Mouse (Mus musculus): ENCODE measurements around the gene Depdc1b. TPM values are rescaled to one million over a fixed set of nuclear protein-coding genes. Genes with fewer than 3 reads are reported as not detected.
A peak's percentile ranks its signal among the peaks of the same experiment; 100 is the strongest.

The Depdc1b gene
- total and polyA plus RNA-seq, 2 experiments from 2014 or later = 1.1 TPM; not detected in 1

DNA sequence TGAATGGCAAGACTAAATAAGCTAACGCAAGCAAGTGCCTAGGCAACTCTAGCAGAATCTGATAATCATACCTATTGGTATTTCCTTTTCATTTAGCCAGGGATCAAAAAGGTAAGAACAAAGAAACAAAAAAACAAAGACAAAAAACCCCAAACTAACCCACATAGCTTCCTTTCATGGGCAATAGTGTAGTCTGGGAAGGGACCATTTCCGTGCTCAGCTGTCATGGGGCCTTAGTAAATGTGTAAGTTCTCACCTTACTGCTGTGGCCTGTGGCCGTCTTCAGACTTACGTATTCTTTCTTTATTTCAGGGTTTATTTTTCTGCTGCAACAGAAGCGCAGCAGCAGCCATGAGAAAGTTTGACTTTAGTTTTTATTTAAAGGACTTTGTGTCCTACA, 110.2 kb downstream of the Depdc1b start:
- Histone ChIP-seq H3K4me2 (ENCODE audit: low read depth, low read length) (no peak overlapping the region), H3K4me3 (ENCODE audit: low read depth, low read length) (no peak overlapping the region), H3K27ac (ENCODE audit: low read depth) (no peak overlapping the region), H3K4me1 (ENCODE audit: control insufficient read depth, insufficient read depth) (no peaks in the 10 kb centered on the region), H3K36me3 (replicated peaks; ENCODE audit: control insufficient read depth, insufficient read depth, low read length) (no peaks in the 10 kb centered on the region), H3K9me3 (replicated peaks; ENCODE audit: control insufficient read depth, low read length) (no peaks in the 10 kb centered on the region), H3K27me3 (ENCODE audit: control insufficient read depth, insufficient read depth, low read length) (no peaks in the 10 kb centered on the region), H3K9ac (replicated peaks; ENCODE audit: low read depth, low read length) (no peak overlapping the region)
- no peak for ATAC-seq (ENCODE audit: insufficient read depth, low read depth)
- DNase-seq (ENCODE audit: low spot score) = no peak
- 81% methylated on average over 5 of the region's 5 CpGs for WGBS
- TF ChIP-seq CTCF (IDR thresholded peaks at IDR 0.05; ENCODE audit: low read depth) (no peak), EP300 (IDR thresholded peaks at IDR 0.05; ENCODE audit: low read depth) (no peak)

GRCm38 (mm10) chr13:108428809-108429208, 112.7 kb downstream of the Depdc1b start:
- TF ChIP-seq EP300 (IDR thresholded peaks at IDR 0.05; ENCODE audit: low read depth) = no peak
- TF ChIP-seq CTCF (IDR thresholded peaks at IDR 0.05; ENCODE audit: low read depth) = no peak
- ATAC-seq (ENCODE audit: insufficient read depth, low read depth) = no peak
- Histone ChIP-seq H3K4me2 (ENCODE audit: low read depth, low read length) (no peak overlapping the region), H3K4me1 (ENCODE audit: control insufficient read depth, insufficient read depth) (no peaks in the 10 kb centered on the region), H3K27me3 (ENCODE audit: control insufficient read depth, insufficient read depth, low read length) (no peaks in the 10 kb centered on the region), H3K9me3 (replicated peaks; ENCODE audit: control insufficient read depth, low read length) (no peaks in the 10 kb centered on the region), H3K4me3 (ENCODE audit: low read depth, low read length) (no peak overlapping the region), H3K9ac (replicated peaks; ENCODE audit: low read depth, low read length) (no peak overlapping the region), H3K27ac (ENCODE audit: low read depth) (no peak overlapping the region), H3K36me3 (replicated peaks; ENCODE audit: control insufficient read depth, insufficient read depth, low read length) (no peaks in the 10 kb centered on the region)
- 87% methylated on average over 6 of the region's 6 CpGs for WGBS
- DNase-seq (ENCODE audit: low spot score) = no peak

DNA sequence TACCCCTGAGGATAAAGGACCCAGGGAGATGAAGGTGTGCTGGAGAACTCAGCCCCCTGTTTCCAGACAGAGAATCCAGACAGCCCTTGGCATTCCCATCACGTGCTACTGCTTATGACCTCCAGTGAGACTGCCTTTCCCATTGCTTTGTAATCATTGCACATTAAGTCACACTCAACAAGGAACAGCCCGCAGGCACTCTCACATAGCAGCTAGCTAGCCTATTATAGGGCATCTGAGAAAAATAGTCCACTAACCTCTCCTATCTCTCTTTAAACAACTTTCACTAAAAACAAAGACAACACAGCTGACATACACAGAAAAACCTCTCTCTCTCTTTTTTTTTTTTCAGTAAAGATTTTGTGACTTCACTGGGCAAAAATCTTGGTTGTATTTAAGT, 113.5 kb downstream of the Depdc1b start:
- Histone ChIP-seq H3K4me2 (ENCODE audit: low read depth, low read length) (no peak overlapping the region), H3K36me3 (replicated peaks; ENCODE audit: control insufficient read depth, insufficient read depth, low read length) (no peaks in the 10 kb centered on the region), H3K4me3 (ENCODE audit: low read depth, low read length) (no peak overlapping the region), H3K27ac (ENCODE audit: low read depth) (no peak overlapping the region), H3K9ac (replicated peaks; ENCODE audit: low read depth, low read length) (no peak overlapping the region), H3K27me3 (ENCODE audit: control insufficient read depth, insufficient read depth, low read length) (no peaks in the 10 kb centered on the region), H3K4me1 (ENCODE audit: control insufficient read depth, insufficient read depth) (peaks cover 1% of the 10 kb centered on the region; the same call in 1 of the 2 replicates), H3K9me3 (replicated peaks; ENCODE audit: control insufficient read depth, low read length) (no peaks in the 10 kb centered on the region)
- WGBS = 59% methylated on average over 2 of the region's 2 CpGs
- peak; percentile 36; the same call in 1 of the 2 replicates for ATAC-seq (ENCODE audit: insufficient read depth, low read depth)
- TF ChIP-seq EP300 (IDR thresholded peaks at IDR 0.05; ENCODE audit: low read depth) = no peak
- no peak for TF ChIP-seq CTCF (IDR thresholded peaks at IDR 0.05; ENCODE audit: low read depth)
- no peak for DNase-seq (ENCODE audit: low spot score)

DNA sequence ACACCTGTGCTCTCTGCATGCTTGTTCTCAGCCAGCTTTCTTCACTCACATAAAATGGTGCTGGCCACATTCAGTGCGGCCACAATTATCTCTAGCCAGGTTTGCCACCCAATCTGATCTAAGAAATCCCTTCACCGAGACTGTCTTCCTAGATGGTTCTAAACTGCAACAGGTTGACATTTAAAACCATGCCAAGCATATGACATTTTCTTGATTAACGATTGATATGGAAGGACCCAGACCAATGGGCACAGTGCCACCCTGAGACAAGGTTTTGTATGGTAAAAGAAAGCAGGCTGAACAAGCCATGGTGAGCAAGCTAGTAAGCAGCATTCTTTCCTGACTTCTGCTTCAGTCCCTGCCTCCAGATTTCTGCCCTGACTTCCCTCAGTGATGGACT, 115.6 kb downstream of the Depdc1b start:
- no peak overlapping the region for H3K4me3 ChIP-seq (ENCODE audit: low read depth, low read length)
- no peak for DNase-seq (ENCODE audit: low spot score)
- no peaks in the 10 kb centered on the region for H3K9me3 ChIP-seq (replicated peaks; ENCODE audit: control insufficient read depth, low read length)
- 92% methylated on average over 3 of the region's 3 CpGs for WGBS
- TF ChIP-seq EP300 (IDR thresholded peaks at IDR 0.05; ENCODE audit: low read depth) (no peak), CTCF (IDR thresholded peaks at IDR 0.05; ENCODE audit: low read depth) (no peak)
- no peak overlapping the region for H3K27ac ChIP-seq (ENCODE audit: low read depth)
- H3K4me2 ChIP-seq (ENCODE audit: low read depth, low read length) = no peak overlapping the region
- ATAC-seq (ENCODE audit: insufficient read depth, low read depth) = no peak
- no peak overlapping the region for H3K9ac ChIP-seq (replicated peaks; ENCODE audit: low read depth, low read length)
- no peaks in the 10 kb centered on the region for H3K36me3 ChIP-seq (replicated peaks; ENCODE audit: control insufficient read depth, insufficient read depth, low read length)
- H3K27me3 ChIP-seq (ENCODE audit: control insufficient read depth, insufficient read depth, low read length) = no peaks in the 10 kb centered on the region
- H3K4me1 ChIP-seq (ENCODE audit: control insufficient read depth, insufficient read depth) = peaks cover 4% of the 10 kb centered on the region; the same call in 1 of the 2 replicates

DNA sequence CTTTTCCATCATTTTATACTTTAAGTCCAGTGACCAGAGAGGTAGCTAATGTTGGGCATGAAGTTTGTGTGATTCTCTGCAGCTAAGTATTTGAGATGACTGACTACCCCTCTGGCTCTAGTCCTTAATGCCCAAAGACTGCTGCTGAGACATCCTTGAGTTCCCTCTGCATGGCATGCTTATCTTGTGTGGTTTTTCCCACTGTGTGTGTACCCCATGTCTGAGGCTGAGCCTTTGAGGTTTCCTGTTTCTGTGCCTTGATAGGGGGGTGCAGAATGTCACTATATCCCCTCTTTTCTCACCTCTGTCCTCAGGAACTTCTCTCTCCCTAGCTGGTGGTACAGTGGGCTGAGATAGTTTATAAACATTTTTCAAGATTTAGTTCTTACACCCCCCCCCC, 119.6 kb downstream of the Depdc1b start:
- Histone ChIP-seq H3K4me3 (ENCODE audit: low read depth, low read length) (no peak overlapping the region), H3K27ac (ENCODE audit: low read depth) (no peak overlapping the region), H3K4me1 (ENCODE audit: control insufficient read depth, insufficient read depth) (peaks cover 12% of the 10 kb centered on the region; the same call in 1 of the 2 replicates), H3K4me2 (ENCODE audit: low read depth, low read length) (no peak overlapping the region), H3K36me3 (replicated peaks; ENCODE audit: control insufficient read depth, insufficient read depth, low read length) (no peaks in the 10 kb centered on the region), H3K9me3 (replicated peaks; ENCODE audit: control insufficient read depth, low read length) (no peaks in the 10 kb centered on the region), H3K27me3 (ENCODE audit: control insufficient read depth, insufficient read depth, low read length) (no peaks in the 10 kb centered on the region), H3K9ac (replicated peaks; ENCODE audit: low read depth, low read length) (no peak overlapping the region)
- ATAC-seq (ENCODE audit: insufficient read depth, low read depth) (no peak), DNase-seq (ENCODE audit: low spot score) (no peak)
- no peak for TF ChIP-seq EP300 (IDR thresholded peaks at IDR 0.05; ENCODE audit: low read depth)
- TF ChIP-seq CTCF (IDR thresholded peaks at IDR 0.05; ENCODE audit: low read depth) = no peak

- Histone ChIP-seq H3K4me3 (ENCODE audit: low read depth, low read length) (no peak overlapping the region), H3K9ac (replicated peaks; ENCODE audit: low read depth, low read length) (no peak overlapping the region), H3K27me3 (ENCODE audit: control insufficient read depth, insufficient read depth, low read length) (no peaks in the 10 kb centered on the region), H3K27ac (ENCODE audit: low read depth) (0 out of 2 replicates have a peak overlapping the region, but pooled peaks have one; percentile 25), H3K4me1 (ENCODE audit: control insufficient read depth, insufficient read depth) (peaks cover 12% of the 10 kb centered on the region; the same call in 1 of the 2 replicates), H3K36me3 (replicated peaks; ENCODE audit: control insufficient read depth, insufficient read depth, low read length) (no peaks in the 10 kb centered on the region), H3K9me3 (replicated peaks; ENCODE audit: control insufficient read depth, low read length) (no peaks in the 10 kb centered on the region), H3K4me2 (ENCODE audit: low read depth, low read length) (no peak overlapping the region)
- TF ChIP-seq CTCF (IDR thresholded peaks at IDR 0.05; ENCODE audit: low read depth) (no peak), EP300 (IDR thresholded peaks at IDR 0.05; ENCODE audit: low read depth) (peak; percentile 29; the same call in 1 of the 2 replicates)
- 19% methylated on average over 2 of the region's 2 CpGs for WGBS
- peak; percentile 65 for DNase-seq (ENCODE audit: low spot score)
- ATAC-seq (ENCODE audit: insufficient read depth, low read depth) = peak; percentile 57
These were observed 121.3 kb downstream of the Depdc1b start for GRCm38 (mm10) chr13:108437424-108437823.

Data from heart, postnatal 0 days (tissue).